In the genomic region with DNA sequence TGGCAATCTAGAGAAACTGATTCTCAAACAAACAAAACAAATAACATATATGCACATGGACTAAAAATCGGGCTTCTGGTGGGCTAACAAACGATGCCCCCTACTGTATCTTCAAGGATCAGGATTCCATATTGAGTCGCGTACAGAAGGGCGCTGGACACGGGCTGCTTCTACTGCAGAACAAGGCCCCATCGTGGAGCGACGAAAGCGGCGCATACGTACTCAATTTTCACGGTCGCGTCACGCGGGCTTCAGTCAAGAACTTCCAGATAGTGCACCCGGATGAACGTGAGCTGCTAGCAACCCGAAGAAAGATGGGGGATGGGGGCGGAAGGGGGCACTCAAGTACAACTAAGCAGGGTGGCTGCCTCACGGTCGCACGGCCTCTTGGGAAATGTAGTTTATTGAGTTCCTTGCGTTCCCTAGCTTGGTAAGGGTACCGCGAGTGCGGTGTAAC, we compare ENCODE assay signal across 1 mouse cellular context.
TF ChIP-seq lines count a peak whose summit lies in the region.

No protein-coding gene starts in this region.

TF ChIP-seq in C2C12, 6 proteins besides CTCF, POLR2A, EP300 and RAD21 (continued from another document):
- TF ChIP-seq MYOD1 (IDR thresholded peaks at IDR 0.05; ENCODE audit: control insufficient read depth, insufficient read length, low read depth) (no peak), MYOG (IDR thresholded peaks at IDR 0.05; ENCODE audit: control insufficient read depth, extremely low read depth, insufficient read length) (no peak), FOSL1 (IDR thresholded peaks at IDR 0.05; ENCODE audit: insufficient read depth, low read length, poor library complexity, severe bottlenecking) (no peak), MAX (IDR thresholded peaks at IDR 0.05) (no peak)
